Mouse (Mus musculus) activated CD4-positive, CD25-positive, alpha-beta regulatory T cell, adult 9 weeks (primary cell): ENCODE results near the gene Rab3gap2. TPM values are rescaled to one million over a fixed set of nuclear protein-coding genes. Genes with fewer than 3 reads are reported as not detected.

ENCODE experiments used
- polyA plus RNA-seq: library from polyadenylated mRNA; unstranded; fragments of 100-300 nt; shearing (Covaris generic); gene quantifications from one replicate; pipeline ENCODE4 v1.2.1, GENCODE M21; 2017

The Rab3gap2 gene
- 39.3 TPM for polyA plus RNA-seq

GRCm38 (mm10) chr1:185203909-185204661 lies at the start of gene Rab3gap2:
TSS of gene Rab3gap2 (plus strand) at chr1:185204117.

GRCm38 (mm10) chr1:185328721-185329610 lies 125.0 kb downstream of the Rab3gap2 start, which contains the start of gene Iars2:
TSS of gene Iars2 (minus strand) at chr1:185329396.

GRCm38 (mm10) chr1:185331983-185332430 lies 128.1 kb downstream of the Rab3gap2 start, which contains the start of gene Bpnt1:
TSS of gene Bpnt1 (plus strand) at chr1:185332149.

Other genes starting within 250 kb of the Rab3gap2 start
- not detected for gene Mark1, start 204.5 kb upstream of the Rab3gap2 start, polyA plus RNA-seq
- gene Iars2, start 125.3 kb downstream of the Rab3gap2 start, polyA plus RNA-seq = 17.3 TPM
- 15.5 TPM for gene Bpnt1, start 128.0 kb downstream of the Rab3gap2 start, polyA plus RNA-seq
- gene Eprs, start 158.9 kb downstream of the Rab3gap2 start, polyA plus RNA-seq = 115 TPM